Mouse (Mus musculus) naive thymus-derived CD4-positive, alpha-beta T cell, adult 2 months (primary cell): ENCODE data around the gene Fthl17e.
"Not testable (repeated sequence)": the region's sequence is repeated elsewhere in the genome, so short reads cannot be mapped to it uniquely, and the experiment has no call there.

ENCODE experiments used
- DNase-seq: peaks from one replicate; pipeline ENCODE4 v3.0.0-alpha.2; 2011; ENCODE audit warnings: low read depth

Fthl17e gene

DNA sequence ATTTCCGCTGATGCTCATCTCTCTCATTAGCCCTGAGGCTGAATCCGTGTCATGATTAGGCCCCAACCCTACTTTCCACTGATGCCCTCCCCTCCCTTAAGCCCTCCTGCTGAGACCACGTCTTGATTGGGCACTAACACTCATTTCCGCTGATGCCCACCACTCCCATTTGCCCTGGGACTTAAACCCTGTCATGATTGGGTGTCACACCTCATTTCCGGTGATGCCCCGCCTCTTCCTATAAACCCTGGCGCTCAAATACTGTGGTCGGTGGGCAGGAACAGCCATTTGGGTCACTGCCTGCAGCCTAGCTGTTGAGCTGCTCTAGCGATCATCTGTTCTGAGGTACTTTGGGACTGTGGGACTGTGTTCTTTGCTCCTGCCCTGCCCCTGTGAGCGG lies at the start of gene Fthl17e:
Gene Fthl17e (plus strand): TSS at position 301 of the 400 bp plus-strand sequence.
- DNase-seq: not testable (repeated sequence)

DNA sequence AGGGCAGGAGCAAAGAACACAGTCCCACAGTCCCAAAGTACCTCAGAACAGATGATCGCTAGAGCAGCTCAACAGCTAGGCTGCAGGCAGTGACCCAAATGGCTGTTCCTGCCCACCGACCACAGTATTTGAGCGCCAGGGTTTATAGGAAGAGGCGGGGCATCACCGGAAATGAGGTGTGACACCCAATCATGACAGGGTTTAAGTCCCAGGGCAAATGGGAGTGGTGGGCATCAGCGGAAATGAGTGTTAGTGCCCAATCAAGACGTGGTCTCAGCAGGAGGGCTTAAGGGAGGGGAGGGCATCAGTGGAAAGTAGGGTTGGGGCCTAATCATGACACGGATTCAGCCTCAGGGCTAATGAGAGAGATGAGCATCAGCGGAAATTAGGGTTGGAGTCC lies 46.6 kb upstream of the Fthl17e start, which contains the start of gene Fthl17d:
Gene Fthl17d (minus strand): TSS at position 101 of the 400 bp plus-strand sequence.
- not testable (repeated sequence) for DNase-seq

DNA sequence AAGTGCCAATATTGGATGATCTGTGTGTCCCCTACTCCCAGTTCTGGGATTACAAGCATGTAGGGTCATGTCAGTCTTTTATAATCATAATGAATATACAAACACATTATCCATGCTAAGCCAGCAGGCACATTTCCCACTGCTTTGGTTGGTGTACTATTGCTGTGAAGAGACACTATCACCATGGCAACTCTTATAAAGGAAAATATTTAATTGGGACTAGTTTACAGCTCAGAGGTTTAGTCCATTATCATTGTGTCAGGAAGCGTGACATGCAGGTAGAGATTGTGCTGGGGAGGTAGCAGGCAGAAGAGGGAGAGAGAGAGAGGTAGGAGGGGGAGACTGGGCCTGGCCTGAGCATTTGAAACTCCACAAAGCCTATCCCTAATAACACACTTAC lies 17.2 kb upstream of the Fthl17e start:
- DNase-seq: no peak

DNA sequence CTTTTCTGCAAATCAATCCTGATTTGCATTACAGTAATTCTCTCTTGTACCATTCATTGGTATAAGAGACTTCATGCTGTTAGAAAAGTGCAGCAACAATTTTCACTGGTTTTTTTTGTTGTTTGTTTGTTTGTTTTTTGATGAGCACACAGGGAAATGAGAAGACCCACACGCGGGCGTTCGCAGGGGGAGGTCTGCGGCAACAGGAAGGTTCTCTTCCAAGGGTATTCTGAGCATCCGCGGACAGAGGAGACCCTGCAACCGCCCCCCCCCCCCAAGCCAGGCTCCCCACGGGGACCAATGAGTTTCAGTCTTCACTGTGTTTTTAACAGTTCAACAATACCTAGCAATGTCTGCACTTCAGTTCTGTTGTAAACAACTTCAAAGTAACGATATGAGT lies 13.8 kb upstream of the Fthl17e start:
- DNase-seq: no peak

DNA sequence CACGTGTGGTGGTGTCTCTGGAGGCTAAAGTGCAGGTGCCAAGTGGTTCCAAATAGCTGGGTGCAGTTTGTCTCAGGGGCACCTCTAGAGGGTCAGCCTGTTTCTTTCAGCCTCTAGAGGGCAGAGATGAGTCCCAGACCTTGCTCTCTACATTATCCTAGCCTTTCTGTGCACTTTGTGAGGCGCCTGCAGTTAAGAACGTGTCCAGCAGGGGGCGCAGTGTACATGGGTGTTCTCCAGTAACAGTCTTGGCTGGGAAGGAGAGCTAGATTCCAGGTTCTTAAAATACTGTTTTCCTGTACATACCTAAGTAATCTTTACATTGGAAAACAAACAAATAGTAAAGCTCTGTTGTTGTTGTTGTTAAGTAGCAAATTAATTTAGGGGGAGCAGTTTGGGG lies 8.3 kb downstream of the Fthl17e start:
- DNase-seq: not testable (repeated sequence)

DNA sequence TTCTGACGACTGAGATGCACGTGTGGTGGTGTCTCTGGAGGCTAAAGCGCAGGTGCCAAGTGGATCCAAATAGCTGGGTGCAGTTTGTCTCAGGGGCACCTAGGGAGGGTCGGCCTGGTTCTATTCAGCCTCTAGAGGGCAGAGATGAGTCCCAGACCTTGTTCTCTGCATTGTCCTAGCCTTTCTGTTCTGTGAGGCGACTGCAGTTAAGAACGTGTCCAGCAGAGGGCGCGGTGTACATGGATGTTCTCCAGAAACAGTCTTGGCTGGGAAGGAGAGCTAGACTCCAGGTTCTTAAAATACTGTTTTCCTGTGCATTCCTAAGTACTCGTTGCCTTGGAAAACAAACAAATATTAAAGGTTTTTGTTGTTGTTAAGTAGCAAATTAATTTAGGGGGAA lies 27.7 kb downstream of the Fthl17e start:
- DNase-seq: peak; percentile 2

DNA sequence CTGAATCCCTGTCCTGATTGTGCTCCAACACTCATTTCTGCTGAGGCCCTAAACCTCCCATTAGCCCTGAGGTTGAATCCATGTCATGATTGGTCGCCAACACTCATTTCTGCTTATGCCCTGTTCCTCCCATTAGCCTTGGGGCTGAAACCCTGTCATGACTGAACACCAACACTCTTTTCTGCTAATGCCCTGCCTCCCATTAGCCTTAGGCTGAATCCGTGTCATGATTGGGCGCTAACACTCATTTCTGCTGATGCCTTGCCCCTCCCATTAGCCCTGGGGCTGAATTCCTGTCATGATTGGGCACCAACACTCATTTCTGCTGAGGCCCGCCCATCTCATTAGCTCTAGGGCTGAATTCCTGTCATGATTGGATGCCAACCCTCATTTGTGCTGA lies 28.8 kb downstream of the Fthl17e start:
- no peak for DNase-seq

DNA sequence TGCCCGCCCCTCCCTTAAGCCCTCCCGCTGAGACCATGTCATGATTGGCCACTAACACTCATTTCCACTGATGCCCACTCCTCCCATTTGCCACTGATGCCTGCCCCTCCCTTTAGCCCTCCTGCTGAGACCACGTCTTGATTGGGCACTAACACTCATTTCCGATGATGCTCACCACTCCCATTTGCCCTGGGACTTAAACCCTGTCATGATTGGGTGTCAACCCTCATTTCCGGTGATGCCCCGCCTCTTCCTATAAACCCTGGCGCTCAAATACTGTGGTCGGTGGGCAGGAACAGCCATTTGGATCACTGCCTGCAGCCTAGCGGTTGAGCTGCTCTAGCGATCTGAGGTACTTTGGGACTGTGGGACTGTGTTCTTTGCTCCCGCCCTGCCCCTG lies 29.4 kb downstream of the Fthl17e start, which contains the start of gene Fthl17f:
Gene Fthl17f (plus strand): TSS at position 301 of the 400 bp plus-strand sequence.
- DNase-seq: not testable (repeated sequence)

DNA sequence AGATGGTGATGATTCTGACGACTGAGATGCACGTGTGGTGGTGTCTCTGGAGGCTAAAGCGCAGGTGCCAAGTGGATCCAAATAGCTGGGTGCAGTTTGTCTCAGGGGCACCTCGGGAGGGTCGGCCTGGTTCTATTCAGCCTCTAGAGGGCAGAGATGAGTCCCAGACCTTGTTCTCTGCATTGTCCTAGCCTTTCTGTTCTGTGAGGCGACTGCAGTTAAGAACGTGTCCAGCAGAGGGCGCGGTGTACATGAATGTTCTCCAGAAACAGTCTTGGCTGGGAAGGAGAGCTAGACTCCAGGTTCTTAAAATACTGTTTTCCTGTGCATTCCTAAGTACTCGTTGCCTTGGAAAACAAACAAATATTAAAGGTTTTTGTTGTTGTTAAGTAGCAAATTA lies 44.4 kb downstream of the Fthl17e start:
- DNase-seq: peak; percentile 2
